Mouse (Mus musculus): ENCODE results near the gene Spink2. TPM values are rescaled to one million over a fixed set of nuclear protein-coding genes. Genes with fewer than 3 reads are reported as not detected.
"Not testable (repeated sequence)": the region's sequence is repeated elsewhere in the genome, so short reads cannot be mapped to it uniquely, and the experiment has no call there.

Spink2 gene
- polyA plus RNA-seq, 1 experiment from 2014 or later = 1.9 TPM

GRCm38 (mm10) chr5:77237104-77237503 lies 25.8 kb upstream of the Spink2 start:
- no peak for ATAC-seq (ENCODE audit: insufficient read depth, low FRiP score, low read depth)
- H3K4me2 ChIP-seq = no peak overlapping the region
- WGBS = 46% methylated on average over 2 of the region's 2 CpGs
- H3K9ac ChIP-seq = no peak overlapping the region
- H3K4me3 ChIP-seq (replicated peaks) = no peak overlapping the region
- no peaks in the 10 kb centered on the region for H3K9me3 ChIP-seq
- H3K27ac ChIP-seq = no peak overlapping the region
- H3K4me1 ChIP-seq = no peaks in the 10 kb centered on the region
- no peaks in the 10 kb centered on the region for H3K27me3 ChIP-seq (replicated peaks)
- H3K36me3 ChIP-seq = no peaks in the 10 kb centered on the region

GRCm38 (mm10) chr5:77234921-77235320 lies 23.6 kb upstream of the Spink2 start:
- no peak for ATAC-seq (ENCODE audit: insufficient read depth, low FRiP score, low read depth)
- no peak overlapping the region for H3K4me3 ChIP-seq (replicated peaks)
- H3K9me3 ChIP-seq = no peaks in the 10 kb centered on the region
- 39% methylated on average over 3 of the region's 3 CpGs for WGBS
- H3K27ac ChIP-seq = no peak overlapping the region
- H3K4me1 ChIP-seq = no peaks in the 10 kb centered on the region
- H3K4me2 ChIP-seq = no peak overlapping the region
- H3K27me3 ChIP-seq (replicated peaks) = no peaks in the 10 kb centered on the region
- H3K36me3 ChIP-seq = no peaks in the 10 kb centered on the region
- H3K9ac ChIP-seq = no peak overlapping the region

- H3K27me3 ChIP-seq (replicated peaks); H3K4me1 ChIP-seq; H3K9me3 ChIP-seq; H3K36me3 ChIP-seq; ATAC-seq (ENCODE audit: insufficient read depth, low FRiP score, low read depth); H3K27ac ChIP-seq; H3K4me3 ChIP-seq (replicated peaks); H3K9ac ChIP-seq; H3K4me2 ChIP-seq: not testable (repeated sequence)
- 89% methylated on average over 4 of the region's 4 CpGs for WGBS
These were observed 20.6 kb upstream of the Spink2 start for GRCm38 (mm10) chr5:77231863-77232262.

DNA sequence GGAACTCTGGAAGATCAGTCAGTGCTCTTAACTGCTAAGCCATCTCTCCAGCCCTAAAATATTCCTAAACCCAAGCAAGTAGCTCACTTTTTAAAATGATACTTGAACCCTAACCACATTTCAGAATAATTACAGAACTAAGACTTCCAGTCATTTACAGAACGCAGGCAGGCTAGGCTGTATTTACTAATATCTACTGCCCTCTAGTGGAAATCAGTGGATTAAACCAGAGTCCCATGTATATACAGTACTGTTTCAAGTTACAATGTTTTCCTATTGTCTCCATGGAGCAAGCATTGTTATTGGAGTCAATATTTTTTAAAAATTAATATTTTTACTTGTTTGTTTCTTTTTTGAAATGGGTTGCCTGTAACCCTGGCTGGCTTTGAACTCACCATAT lies 17.7 kb upstream of the Spink2 start:
- WGBS = 29% methylated on average over 1 of the region's 1 CpGs

GRCm38 (mm10) chr5:77223043-77223975 lies 12.0 kb upstream of the Spink2 start:
- no peak overlapping the region for H3K4me2 ChIP-seq
- H3K4me3 ChIP-seq (replicated peaks) = no peak overlapping the region
- ATAC-seq (ENCODE audit: insufficient read depth, low FRiP score, low read depth) = no peak
- no peaks in the 10 kb centered on the region for H3K4me1 ChIP-seq
- no peaks in the 10 kb centered on the region for H3K9me3 ChIP-seq
- WGBS = 73% methylated on average over 11 of the region's 11 CpGs
- no peaks in the 10 kb centered on the region for H3K36me3 ChIP-seq
- H3K9ac ChIP-seq = no peak overlapping the region
- H3K27ac ChIP-seq = no peak overlapping the region
- no peaks in the 10 kb centered on the region for H3K27me3 ChIP-seq (replicated peaks)

More for the DNA sequence above, 17.7 kb upstream of the Spink2 start:
- H3K27ac ChIP-seq = no peak overlapping the region
- no peaks in the 10 kb centered on the region for H3K36me3 ChIP-seq
- no peaks in the 10 kb centered on the region for H3K27me3 ChIP-seq (replicated peaks)
- no peak overlapping the region for H3K9ac ChIP-seq
- H3K4me3 ChIP-seq (replicated peaks) = no peak overlapping the region
- ATAC-seq (ENCODE audit: insufficient read depth, low FRiP score, low read depth) = no peak; the same call in 1 of the 2 replicates
- H3K4me1 ChIP-seq = no peaks in the 10 kb centered on the region
- H3K9me3 ChIP-seq = no peaks in the 10 kb centered on the region
- no peak overlapping the region for H3K4me2 ChIP-seq

DNA sequence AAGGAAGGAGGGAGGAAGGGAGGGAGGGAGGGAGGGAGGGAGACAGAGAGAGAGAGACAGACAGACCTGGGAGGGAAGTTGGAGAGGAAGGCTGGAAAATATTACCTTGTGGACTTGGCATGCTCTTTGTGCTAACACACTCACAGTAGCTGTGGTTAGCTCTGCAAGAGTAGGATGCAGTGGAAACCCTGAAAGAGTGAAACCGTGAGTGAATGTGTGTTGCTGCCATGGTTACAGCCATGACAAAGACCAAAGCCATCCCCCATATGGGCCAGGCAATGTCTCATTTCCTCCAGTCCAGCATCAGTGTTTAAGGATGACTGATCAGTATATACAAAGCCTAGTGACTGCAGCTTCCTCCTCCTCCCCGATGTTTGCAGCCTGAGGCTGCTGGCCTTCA lies 6.5 kb upstream of the Spink2 start:
- peak; percentile 39; the same call in 1 of the 2 replicates for ATAC-seq (ENCODE audit: insufficient read depth, low FRiP score, low read depth)
- WGBS = 8% methylated on average over 2 of the region's 2 CpGs
- no peaks in the 10 kb centered on the region for H3K36me3 ChIP-seq
- H3K27me3 ChIP-seq (replicated peaks) = no peaks in the 10 kb centered on the region
- H3K4me2 ChIP-seq = peak overlapping the region; percentile 44; the same call in 1 of the 2 replicates
- no peak overlapping the region for H3K9ac ChIP-seq
- H3K4me1 ChIP-seq = no peaks in the 10 kb centered on the region
- H3K4me3 ChIP-seq (replicated peaks) = no peak overlapping the region
- no peak overlapping the region for H3K27ac ChIP-seq
- H3K9me3 ChIP-seq = no peaks in the 10 kb centered on the region

DNA sequence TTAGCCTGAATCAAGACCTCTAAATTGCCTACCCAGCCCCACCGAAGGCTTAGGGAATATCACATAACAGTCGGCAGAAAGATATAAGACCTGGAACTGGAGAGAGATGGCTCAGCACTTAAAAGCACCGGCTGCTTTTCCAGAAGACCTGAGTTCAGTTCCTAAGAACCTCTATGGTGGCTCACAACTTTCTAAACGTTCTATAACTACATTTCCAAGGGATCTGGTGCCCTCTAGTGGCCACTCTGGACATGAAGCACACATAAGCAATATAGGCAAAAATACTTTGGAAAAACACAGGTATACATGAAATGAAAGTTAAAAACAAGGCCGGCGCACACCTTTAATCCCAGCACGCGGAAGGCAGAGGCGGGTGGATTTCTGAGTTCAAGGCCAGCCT lies 5.9 kb upstream of the Spink2 start:
- H3K9ac ChIP-seq = no peak overlapping the region
- peak overlapping the region; percentile 44 for H3K4me2 ChIP-seq
- H3K4me3 ChIP-seq (replicated peaks) = peak overlapping the region; percentile 23
- H3K9me3 ChIP-seq = no peaks in the 10 kb centered on the region
- no peaks in the 10 kb centered on the region for H3K36me3 ChIP-seq
- H3K27ac ChIP-seq = no peak overlapping the region
- ATAC-seq (ENCODE audit: insufficient read depth, low FRiP score, low read depth) = peak; percentile 21; the same call in 1 of the 2 replicates
- H3K27me3 ChIP-seq (replicated peaks) = no peaks in the 10 kb centered on the region
- 9% methylated on average over 9 of the region's 9 CpGs for WGBS
- H3K4me1 ChIP-seq = no peaks in the 10 kb centered on the region

GRCm38 (mm10) chr5:77206134-77206533 lies 5.1 kb downstream of the Spink2 start:
- peaks cover under 1% of the 10 kb centered on the region; the same call in 1 of the 2 replicates for H3K4me1 ChIP-seq
- H3K36me3 ChIP-seq = no peaks in the 10 kb centered on the region
- H3K4me2 ChIP-seq = no peak overlapping the region
- WGBS = 83% methylated on average over 11 of the region's 11 CpGs
- no peak overlapping the region for H3K9ac ChIP-seq
- H3K27me3 ChIP-seq (replicated peaks) = no peaks in the 10 kb centered on the region
- no peaks in the 10 kb centered on the region for H3K9me3 ChIP-seq
- no peak for ATAC-seq (ENCODE audit: insufficient read depth, low FRiP score, low read depth)
- no peak overlapping the region for H3K27ac ChIP-seq
- no peak overlapping the region for H3K4me3 ChIP-seq (replicated peaks)

DNA sequence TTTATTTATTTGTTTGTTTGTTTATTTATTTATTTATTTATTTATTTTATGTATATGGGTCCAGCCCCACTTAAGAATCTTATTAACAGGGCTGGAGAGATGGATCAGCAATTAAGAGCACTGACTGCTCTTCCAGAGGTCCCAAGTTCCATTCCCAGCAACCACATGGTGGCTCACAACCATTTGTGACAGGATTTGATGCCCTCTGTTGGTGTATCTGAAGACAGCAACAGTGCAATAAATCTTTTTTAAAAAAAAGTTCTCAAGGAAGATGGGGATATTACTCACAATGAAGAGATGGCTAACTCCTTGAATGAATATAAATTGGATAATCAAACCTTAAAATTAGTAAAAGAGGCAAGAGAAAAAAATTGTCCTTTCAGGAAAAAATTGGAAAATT lies 9.0 kb downstream of the Spink2 start:
- H3K36me3 ChIP-seq = no peaks in the 10 kb centered on the region
- no peaks in the 10 kb centered on the region for H3K4me1 ChIP-seq
- no peak overlapping the region for H3K9ac ChIP-seq
- H3K9me3 ChIP-seq = no peaks in the 10 kb centered on the region
- H3K4me2 ChIP-seq = no peak overlapping the region
- H3K27ac ChIP-seq = no peak overlapping the region
- H3K27me3 ChIP-seq (replicated peaks) = no peaks in the 10 kb centered on the region
- no peak overlapping the region for H3K4me3 ChIP-seq (replicated peaks)
- ATAC-seq (ENCODE audit: insufficient read depth, low FRiP score, low read depth) = no peak

DNA sequence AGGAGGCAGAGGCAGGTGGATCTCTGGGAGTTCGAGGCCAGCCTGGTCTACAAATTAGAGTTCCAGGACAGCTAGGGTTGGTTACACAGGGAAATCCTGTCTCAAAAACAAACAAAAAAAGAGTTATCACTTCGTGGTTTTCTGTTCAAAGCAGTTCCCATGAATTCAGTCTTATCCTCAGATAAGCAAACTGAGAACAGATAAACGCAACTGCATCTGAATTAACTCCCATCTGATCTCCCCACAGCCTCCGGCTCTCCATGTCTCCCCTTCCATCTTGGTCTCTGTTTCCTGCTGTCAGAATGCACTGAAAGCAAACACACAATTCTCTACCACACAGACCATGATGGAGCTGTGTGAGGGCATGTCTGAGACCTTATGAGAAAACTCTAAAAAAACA lies 10.6 kb downstream of the Spink2 start:
- 51% methylated on average over 4 of the region's 4 CpGs for WGBS

DNA sequence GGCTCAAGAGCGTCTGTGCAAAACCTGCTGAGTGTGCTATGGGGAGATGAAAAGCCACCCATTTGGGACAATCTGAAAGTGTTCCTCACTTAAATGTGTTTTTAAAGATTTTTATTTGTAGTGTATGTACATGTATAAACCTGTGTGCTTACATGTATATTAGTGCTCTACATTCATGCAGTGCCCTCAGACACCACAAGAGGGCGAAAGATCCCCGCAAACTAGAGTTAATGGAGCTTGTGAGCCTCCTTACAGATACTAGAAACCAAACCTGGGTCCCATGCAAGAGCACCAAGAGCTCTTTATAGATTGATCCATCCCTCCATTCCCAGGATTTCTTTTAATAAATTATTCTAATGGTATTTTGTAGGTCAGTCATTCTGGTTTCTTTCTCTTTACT lies 17.3 kb downstream of the Spink2 start:
- Histone ChIP-seq H3K4me2 (no peak overlapping the region), H3K4me1 (no peaks in the 10 kb centered on the region)

More for the DNA sequence above, 10.6 kb downstream of the Spink2 start:
- no peaks in the 10 kb centered on the region for H3K4me1 ChIP-seq
- no peak for ATAC-seq (ENCODE audit: insufficient read depth, low FRiP score, low read depth)
- H3K27me3 ChIP-seq (replicated peaks) = no peaks in the 10 kb centered on the region
- H3K4me2 ChIP-seq = no peak overlapping the region
- no peak overlapping the region for H3K9ac ChIP-seq
- H3K4me3 ChIP-seq (replicated peaks) = no peak overlapping the region
- no peak overlapping the region for H3K27ac ChIP-seq
- no peaks in the 10 kb centered on the region for H3K36me3 ChIP-seq
- H3K9me3 ChIP-seq = no peaks in the 10 kb centered on the region

DNA sequence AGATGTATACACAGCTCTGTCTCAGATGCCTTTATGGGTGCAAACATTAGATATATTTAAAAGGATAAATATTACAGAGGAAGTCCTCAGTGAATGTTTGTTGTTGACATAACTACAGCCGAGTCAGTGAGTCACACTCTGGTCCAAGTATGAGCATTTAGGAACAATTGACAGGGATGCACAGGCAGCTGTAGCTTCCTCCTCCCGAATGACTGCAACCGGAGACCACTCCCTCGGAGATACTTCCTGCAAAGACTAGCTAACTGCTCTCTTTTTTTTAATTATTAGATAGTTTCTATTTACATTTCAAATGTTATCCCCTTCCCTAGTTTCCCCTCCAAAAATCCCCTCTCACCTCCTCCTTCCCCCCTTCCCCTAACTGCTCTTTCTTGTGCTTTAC lies 18.0 kb downstream of the Spink2 start:
- Histone ChIP-seq H3K4me2 (no peak overlapping the region), H3K4me3 (replicated peaks) (no peak overlapping the region), H3K9me3 (no peaks in the 10 kb centered on the region), H3K27ac (no peak overlapping the region), H3K4me1 (no peaks in the 10 kb centered on the region), H3K27me3 (replicated peaks) (no peaks in the 10 kb centered on the region), H3K9ac (no peak overlapping the region), H3K36me3 (no peaks in the 10 kb centered on the region)
- 50% methylated on average over 4 of the region's 4 CpGs for WGBS
- no peak for ATAC-seq (ENCODE audit: insufficient read depth, low FRiP score, low read depth)

More for the DNA sequence above, 17.3 kb downstream of the Spink2 start:
- Histone ChIP-seq H3K9me3 (no peaks in the 10 kb centered on the region), H3K36me3 (no peaks in the 10 kb centered on the region), H3K9ac (no peak overlapping the region), H3K27ac (no peak overlapping the region), H3K4me3 (replicated peaks) (no peak overlapping the region), H3K27me3 (replicated peaks) (no peaks in the 10 kb centered on the region)
- no peak for ATAC-seq (ENCODE audit: insufficient read depth, low FRiP score, low read depth)
- 48% methylated on average over 3 of the region's 3 CpGs for WGBS
